Mouse (Mus musculus) heart, adult 18-20 months (tissue): Measurements from ENCODE around the gene Plin1. TPM values are rescaled to one million over a fixed set of nuclear protein-coding genes. Genes with fewer than 3 reads are reported as not detected.

ENCODE experiments used
- DNase-seq, 2 experiments: peaks; one replicate each; pipeline ENCODE4 v3.0.0; 2021 to 2022; ENCODE audit warnings: mixed read lengths in 1 of 2
- long read RNA-seq, 2 experiments: library from polyadenylated mRNA; stranded (forward); transcript quantifications; one replicate each; pipeline ENCODE4 v2.0.0; 2021
- total RNA-seq, 2 experiments: library from RNA; stranded (reverse); gene quantifications; 2 replicates each; pipeline ENCODE4 v1.2.3; 2021

Gene Plin1
- total RNA-seq = 10 to 100 TPM in 1 of 2 experiments, 1 to 10 TPM in 1; 9.4 to 52.1 TPM
- long read RNA-seq, experiment 1 = 0 reads
- long read RNA-seq, experiment 2, transcript Plin1-206 (9 exons, 2,817 nt) = major isoform, 5 of 10 reads
- long read RNA-seq, experiment 2, partial matches to known transcripts = 0 of 10 reads
- long read RNA-seq, experiment 2, other reads (novel, unspliced or antisense) = 5 of 10 reads

DNA sequence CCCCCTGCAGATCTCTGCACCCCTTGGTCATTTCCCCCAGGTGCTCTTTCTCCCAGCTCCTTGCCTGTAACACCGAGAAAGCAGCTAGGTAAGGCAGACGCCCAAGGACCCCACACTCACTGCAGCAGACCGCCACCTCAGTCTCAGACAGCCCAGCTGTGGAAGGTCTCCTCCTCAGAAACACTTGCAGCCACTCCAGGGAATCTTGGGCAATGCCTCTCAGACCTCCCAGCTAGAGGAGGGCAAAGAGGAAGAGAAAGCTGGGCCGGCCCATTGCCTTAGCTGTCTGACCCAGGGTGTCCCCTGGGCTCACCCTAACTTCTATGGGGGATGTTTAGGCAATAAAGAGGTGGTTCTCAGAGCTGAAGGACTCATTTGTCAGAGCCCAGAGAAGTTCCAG lies at the start of gene Plin1:
Gene Plin1 (minus strand): TSS at position 282 of the 400 bp plus-strand sequence.
- no peak for DNase-seq

DNA sequence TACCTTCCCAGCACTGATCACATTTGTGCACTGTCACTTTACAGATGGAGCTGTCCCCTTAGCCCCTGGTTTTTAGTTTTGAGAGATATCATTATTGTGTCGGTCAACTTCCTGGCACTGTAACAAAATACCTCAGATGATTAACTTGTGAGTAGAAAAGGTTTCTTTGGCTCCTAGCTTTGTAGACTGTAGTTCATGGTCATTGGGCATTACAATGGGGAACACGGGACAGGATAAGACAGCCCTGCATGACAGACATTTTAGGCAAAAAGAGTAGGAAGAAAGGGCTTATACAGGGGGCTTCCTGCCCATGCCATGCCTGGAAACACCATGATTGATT lies 49.8 kb upstream of the Plin1 start:
- no peak for DNase-seq

DNA sequence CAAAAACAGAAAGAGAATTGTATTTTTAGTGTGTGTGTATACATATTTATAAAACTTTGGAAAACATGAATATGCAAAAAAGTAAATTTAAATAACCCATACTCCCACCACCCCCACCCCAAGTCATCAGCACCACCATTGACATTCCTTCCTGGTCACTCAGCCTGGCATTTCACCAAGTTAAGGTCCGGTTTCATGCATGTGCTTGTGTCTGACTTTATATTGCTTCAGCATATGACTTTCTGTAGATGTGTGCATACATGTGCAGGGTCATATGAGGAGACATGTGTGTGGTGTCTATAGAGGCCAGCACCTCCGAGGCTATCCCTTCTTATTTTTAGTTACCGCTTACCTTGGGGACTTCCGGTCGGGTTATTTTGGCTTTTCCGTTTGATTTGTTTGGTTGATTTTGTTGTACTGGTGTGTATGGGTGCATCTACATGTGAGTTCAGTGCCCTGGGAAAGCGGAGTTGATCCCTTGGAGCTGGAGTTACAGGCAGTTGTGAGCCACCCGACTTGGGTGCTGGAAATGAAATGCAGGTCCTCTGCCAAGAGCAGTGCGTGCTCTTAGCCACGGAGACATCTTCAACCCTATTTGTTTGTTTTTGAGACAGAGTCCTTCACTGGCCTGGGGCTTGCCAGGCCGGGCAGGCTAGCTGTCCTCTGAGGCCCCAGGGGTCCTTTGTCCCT lies 49.3 kb upstream of the Plin1 start:
- DNase-seq = no peak

DNA sequence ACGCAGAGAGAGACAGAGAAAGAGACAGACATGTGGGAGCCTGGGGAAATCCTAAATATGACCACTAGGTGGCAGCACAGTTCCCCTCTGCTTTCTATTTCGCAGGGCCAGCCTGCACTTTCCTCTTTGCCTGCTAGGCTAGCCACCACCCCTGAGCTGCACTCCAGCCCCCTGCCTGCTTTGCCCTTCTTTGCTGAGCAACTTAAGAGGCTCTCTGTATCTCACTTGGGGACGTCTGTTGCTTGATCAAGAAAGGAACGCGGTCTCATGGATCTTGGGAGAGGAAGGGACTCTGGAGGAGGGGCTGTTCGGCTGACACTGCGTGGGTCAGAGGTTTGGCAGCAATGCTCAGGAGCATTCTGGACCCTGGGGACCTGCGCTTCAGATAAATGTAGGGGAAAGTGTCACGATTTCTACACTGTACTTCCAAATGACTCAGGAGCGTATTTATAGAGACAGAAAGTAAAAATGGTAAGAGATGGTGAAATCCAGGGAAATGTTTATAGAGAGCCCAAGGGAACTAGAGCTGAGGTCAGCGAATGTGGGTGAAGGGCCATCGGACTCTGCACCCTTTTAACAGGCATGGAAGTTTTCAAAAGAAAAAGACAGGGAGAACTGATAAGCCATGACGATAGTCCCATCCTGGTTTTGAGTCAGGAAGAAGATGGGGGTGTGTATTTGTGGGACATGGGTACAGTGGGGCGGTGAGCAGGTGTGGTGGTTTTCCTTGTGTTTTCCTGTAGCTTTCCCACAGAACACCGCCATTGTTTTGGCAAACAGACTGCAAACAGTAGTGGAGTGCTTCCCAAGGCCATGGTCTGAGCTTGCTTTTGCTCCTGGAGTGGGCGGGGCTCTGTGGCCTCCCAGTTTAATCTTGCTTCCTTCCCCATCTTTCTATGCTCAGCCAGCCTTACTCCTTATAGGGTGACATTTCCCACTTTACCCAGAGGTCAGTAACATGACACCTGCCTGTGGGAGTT lies 48.2 kb upstream of the Plin1 start:
- DNase-seq = peak; percentile 84 to 87

DNA sequence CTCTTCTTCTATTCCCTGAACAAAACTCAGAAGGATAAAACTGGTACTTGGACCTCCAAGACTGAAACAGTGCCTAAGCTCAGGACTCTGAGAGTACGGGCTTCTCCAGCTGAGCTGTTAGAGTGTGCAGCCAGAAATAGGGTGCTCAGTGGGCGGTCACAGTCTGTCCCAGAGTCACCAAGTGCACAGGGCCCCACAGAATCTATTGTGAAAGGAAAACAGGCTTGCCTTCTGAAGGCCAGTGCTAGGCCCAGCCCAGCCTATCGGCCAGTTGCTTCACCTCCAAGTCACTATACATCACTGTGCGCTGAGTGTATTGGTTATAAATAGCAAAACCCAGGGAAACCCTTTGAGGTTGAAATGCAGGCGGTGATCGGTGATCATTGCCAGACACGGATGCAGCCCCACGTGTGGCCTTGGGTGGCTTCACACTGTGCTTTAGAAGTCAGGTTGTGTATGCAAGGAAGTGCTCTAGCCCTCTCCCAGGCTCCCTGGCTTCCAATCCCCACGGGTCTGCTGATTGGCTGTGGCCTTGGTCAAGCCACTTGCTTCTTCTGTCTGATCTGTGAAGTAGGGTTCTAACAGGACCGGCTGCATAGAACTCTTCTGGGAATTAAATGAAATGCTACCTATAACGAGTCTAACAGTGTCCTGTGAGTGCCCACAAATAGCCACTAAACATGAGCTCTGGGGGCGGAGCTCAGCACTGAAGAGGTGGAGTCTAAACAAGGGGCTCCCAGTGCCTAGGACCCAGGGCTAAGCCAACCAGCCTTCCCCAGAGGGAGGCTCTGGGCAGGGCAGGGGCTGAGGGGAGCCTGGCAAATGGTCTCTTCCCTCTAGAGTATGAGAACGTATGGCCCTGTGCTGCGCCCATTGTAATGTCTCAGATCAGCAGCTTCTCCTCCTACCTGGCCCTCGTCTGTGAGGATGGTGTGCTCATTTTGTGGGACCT lies 39.1 kb upstream of the Plin1 start:
- DNase-seq = no peak

DNA sequence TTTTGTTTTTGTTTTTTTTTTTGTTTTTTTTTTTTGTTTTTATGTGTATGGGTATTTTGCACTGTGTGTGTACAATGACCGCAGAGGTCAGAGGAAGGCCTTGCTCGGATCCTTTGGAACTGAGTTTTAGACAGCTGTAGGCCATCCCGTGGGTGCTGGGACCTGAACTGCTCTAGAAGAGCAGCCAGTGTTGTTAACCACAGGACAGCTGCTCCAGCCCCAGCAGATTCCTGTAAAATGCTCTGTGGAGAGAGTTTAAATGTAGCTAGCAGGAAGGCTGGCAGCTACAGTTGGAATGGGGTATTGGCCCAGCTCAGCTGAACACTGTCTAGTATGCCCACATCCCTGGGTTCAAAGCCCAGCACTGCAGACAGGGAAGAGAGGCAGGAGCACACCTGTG lies 37.0 kb upstream of the Plin1 start:
- DNase-seq = no peak

DNA sequence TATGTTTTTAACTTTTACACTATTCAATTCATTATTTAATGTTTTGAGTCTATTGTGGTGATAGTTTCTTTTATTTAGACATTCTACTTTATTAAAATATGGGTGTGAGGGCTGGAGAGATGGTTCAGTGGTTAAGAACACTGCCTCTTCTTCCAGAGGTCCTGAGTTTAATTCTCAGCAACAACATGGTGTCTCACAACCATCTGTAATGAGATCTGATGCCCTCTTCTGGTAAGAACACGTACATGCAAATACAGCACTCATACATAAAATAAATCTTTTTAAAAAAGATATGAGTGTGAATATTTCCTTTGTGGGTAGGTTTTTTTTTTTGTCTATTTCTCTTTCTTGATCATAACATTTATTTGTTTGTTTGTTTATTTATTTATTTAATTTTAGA lies 33.3 kb upstream of the Plin1 start:
- no peak for DNase-seq

DNA sequence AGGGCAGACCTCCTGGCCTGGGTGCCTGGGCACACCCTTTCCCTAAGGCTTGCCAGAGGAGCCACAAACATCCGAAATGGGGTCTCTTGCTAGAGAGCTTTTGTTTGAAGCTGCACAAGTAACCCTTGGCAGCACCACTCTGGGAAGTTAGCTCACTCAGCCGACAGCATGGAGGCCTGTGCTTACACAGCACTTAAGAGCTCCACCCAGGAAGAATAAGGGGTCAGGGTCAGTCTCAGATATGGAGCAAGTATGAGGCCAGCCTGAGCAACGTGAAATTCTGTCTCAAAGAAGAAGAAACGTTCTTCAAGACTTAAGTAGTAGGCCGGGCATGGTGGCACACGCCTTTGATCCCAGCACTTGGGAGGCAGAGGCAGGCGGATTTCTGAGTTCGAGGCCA lies 29.4 kb upstream of the Plin1 start:
- DNase-seq = no peak

DNA sequence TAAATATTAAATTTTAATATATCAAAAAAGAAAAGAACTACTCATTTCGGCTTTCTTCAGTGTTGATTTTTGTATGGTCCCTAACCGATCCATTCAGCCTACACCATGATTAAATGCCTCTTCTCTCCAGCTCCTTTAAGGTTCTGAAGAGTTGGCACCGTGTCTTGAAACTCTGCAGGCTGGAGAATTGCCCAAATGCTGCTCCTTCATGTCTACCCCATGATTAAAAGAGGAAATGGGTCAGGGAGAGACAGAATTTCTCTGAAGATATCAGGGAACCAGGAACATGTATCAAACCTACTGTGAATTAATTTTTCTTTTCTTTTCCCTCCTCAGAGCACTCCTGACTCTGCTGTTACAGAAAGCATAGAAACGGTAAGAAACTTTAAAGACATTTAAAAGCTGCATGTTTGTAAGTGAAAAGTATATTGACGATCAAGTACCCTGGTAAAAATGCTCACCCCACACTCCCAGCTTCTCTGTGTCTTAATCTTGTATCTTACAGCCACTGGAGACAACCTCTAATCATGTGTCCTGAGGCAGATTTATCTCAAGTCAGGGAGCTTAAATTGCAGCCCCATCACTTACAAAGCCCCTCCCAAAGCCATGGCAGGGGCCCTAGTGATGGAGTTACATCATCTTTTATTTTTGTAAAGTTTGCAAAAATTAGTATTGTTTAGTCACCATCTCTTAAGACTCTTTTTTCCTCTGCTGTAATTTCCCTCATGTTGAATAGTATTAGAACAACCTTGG lies 28.6 kb upstream of the Plin1 start:
- DNase-seq = no peak

DNA sequence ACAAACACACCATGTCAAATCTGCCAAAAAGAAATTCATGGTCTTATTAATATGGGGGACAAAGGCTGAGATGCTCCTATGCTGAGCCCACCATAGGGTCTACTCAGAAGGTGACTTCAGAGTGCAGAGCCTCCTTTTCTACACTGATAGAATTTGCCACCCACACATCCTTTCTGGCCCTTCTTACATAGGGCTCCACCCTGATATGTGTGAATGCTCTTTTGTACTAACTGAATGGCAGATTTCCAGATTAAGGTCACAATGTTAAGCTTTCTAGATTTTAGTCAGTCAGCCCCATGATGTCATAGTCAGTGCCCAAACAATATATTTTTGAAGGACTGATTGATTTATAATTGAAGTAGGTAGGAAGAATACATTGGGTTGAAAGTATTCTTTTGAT lies 27.1 kb upstream of the Plin1 start:
- no peak for DNase-seq

DNA sequence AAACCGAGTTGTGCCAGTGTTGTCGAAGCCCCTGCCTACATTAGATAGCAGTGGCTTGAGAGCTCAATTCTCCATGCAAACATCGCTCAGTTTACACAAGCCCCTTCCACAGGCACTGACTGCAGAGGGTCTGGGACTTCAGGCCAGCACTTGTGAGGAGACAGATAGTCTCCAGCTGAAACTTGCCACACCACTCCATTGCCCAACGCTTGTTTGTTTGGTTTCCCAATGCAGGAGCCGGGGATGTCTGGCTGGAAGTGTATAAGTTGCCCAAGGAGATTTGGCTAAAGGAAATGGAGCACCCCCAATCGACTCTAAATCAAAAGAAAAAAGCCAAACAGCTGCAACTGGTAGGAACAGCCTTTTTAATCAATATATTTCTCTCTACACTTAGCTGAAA lies 25.5 kb upstream of the Plin1 start:
- peak in 1 of 2 experiments; percentile 12 for DNase-seq

DNA sequence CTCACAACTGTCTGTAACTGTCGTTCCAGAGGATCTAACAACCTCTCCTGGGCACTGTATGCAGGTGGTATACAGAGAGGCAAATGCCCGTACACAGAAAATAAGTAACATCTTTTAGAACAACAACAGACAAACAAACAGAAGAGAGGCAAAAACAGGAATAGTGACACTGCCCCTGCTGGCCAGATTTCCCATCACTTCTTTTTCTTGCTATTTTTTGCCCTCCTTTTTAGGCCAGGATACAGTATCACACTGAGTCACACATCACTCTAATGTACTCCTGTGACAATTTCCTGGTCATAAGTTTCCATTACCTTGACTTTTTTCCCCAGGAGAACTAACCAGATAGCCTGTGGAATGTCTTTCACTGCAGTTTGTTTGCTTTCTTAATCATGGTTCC lies 23.6 kb upstream of the Plin1 start:
- DNase-seq = no peak

DNA sequence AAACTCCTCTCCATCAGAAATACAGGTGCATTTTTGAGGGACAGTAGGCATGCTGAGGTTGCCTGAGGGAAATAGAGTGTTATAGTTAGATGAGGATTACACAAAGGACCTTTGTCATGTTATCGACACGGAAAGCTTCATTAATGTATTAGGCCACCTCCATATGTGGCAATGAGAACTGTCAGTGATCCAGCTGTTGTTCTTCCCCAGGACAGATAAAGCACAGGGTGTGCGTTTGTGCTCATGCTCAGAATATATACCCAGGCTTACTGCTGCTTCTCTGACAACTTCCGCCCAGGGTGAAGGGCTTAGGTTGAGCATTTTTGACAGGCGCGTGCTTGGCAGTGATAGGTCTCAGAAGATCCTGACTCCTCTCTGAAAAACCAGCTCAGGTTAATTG lies 16.8 kb upstream of the Plin1 start:
- no peak for DNase-seq

DNA sequence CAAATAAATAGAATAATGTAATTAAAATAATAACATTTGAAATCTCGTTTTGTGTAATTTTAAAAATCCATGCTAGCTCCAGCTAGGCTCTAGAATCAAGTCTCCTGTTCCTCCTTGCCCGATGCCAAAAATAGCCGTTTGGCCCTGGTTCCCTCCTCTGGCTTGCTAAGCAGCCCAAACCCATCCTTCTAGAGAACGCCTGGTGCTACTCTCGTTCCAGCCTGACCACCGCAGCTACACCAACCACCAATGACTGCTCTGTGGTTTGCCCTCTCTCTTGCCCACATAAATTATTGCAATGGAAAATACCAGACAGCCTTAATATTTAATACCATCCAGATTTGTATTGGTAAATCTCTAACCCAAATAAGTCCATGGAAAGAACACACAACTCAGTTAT lies 15.0 kb upstream of the Plin1 start:
- DNase-seq = peak in 1 of 2 experiments; percentile 21

DNA sequence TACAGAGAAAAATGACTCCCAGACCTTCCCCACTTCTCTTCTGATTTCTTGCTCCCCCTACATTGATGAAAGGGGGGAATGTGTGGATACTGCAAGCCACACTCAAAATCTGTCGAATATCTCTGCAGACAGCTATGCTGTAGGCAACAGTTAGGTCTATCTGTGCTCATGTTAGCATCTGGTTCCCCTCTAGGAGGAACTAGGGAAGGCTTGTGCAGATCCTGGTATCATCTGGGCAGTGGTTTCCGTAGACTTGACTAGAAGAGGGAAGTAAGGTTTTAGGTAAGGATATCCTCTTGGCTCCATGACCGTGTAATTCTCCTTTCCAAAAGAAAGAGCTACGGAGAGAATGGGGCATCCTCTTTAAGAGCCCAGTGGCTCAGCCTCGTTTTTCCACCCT lies 11.9 kb upstream of the Plin1 start:
- DNase-seq = no peak

DNA sequence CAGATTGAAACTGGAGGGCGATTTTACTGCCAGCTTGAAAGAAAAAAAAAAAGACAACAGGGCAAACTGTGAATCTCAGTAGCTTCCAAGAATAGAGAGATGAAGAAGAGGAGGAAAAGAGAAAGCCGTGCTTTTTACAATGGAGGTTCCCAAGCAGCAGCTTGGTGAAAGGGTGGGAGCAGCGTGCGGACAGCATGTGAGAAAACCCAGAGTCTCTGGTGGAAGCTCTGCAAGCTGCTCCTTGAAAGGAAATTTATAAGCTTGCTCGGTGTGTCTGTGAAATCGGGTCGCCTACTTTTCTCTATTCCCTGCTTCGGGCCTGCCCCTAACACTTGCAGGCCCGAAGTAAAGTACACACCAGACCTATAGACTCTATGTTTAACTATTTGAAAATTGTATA lies 11.3 kb upstream of the Plin1 start:
- no peak for DNase-seq

DNA sequence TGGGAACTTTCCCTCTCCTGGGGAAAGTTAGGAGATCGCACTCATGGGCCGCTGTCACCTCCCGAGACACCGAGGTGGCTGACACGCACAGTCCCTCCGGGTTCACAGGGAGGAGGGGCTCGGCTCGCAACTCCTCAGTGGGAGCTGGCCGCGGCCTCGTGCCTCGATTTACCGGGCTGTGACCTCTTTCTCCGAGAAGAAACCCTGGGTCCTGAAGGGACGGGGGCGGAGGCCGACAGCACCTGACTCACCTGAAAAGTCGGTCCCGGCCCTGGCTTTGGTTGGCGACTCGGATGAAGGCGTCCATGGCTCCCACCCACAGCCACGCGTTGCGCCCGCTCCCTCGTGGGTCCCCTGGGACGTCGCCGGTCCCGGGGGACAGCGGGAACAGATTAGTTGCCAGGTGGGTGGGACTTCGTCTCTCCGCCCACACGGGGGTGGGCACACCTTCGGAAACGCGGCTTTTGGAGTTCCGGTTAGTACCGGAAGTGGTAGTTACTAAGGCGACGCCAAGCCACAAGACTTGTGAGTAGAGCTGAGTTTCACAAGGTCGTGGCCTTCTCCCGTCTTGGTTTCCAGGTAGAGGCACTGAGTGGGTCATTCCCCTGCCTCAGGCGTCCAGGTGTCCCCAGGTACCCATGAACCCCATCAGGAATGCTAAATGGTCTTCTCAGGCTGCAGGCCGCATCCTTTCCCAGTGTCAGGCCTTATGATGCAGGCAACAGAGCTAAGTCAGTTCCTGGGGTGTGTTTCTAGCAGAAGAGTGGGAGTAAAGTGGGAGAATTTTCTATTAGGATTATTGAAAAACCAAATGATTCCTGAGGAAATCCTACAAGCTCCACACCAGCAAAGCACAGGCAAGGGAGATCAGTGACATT lies 10.2 kb upstream of the Plin1 start, which contains the start of the genes Pex11a and Wdr93:
Gene Pex11a (minus strand): TSS at position 473 of the 878 bp plus-strand sequence.
Gene Wdr93 (plus strand): TSS at position 505 of the 878 bp plus-strand sequence.
- DNase-seq = peak; percentile 82 to 83

DNA sequence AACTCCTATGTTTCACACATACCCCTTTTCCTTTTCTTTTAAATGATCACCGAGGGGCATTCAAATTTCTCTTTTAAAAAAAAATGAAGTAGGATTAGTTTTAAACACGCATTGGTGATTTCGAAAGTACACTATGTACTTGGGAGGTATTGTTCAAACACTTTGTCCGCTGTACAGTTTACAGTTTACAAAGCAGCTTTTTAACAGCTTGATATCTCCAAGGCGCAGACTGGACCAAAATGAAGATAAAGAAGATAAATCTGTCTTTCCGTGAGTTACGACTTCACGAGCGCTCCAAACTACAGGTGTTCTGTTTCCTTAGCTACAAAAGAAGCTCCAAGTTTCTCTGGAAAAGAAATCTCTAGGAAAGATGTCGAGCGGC lies 9.6 kb upstream of the Plin1 start:
- DNase-seq = no peak

DNA sequence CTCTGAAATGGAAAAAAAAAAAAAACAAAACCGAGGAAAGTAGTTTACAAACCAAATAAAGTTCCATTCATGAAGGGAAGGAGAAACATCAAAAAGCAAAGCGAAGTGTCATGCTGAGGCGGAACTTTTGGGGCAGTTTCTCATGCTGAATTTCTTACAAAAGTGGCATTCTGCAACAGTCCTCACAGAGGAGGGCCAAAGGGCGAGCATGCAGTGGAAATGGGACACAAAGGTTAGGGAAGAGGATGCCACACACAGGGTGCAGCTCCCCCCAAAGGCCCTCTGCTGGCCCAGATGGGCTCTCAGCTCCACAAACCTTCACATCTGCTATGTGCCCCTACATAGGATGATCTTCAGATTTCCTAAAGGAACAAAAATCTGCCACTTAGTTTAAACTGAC lies 7.6 kb upstream of the Plin1 start:
- no peak for DNase-seq

DNA sequence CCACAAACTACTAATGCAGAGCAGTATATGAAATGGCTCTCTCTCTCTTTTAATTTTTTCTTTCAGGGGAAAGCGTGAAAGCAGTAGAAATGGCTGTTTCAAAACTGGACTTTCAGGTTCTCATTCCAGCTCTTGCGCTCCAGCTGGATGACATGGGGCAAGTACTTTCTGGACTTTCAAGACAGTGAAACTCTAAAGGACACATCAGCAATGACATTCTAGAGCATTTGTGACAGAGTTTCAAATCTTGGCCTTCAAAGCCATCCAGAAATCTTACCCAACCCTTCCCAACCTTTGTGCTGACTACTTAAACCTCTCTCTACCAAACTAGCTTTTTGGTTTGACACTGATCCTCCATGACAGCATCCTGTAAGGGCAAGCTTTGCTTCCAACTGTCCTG lies 6.2 kb upstream of the Plin1 start:
- no peak for DNase-seq
